Mouse (Mus musculus): Measurements from ENCODE around the gene Ndufb7. TPM values are rescaled to one million over a fixed set of nuclear protein-coding genes. Genes with fewer than 3 reads are reported as not detected.
"Not testable (repeated sequence)": the region's sequence is repeated elsewhere in the genome, so short reads cannot be mapped to it uniquely, and the experiment has no call there.

Ndufb7 gene
- total RNA-seq, 2 experiments from 2014 or later = 752 to 766 TPM

DNA sequence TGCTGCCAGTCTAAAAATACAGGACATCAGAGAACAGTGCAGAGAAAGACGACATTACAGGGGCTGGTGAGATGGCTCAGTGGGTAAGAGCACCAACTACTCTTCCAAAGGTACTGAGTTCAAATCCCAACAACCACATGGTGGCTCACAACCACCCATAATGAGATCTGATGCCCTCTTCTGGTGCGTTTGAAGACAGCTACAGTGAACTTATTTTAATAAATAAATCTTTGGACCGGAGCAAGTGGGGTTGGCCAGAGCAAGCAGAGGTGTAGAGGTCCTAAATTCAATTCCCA, 28.5 kb downstream of the Ndufb7 start:
- intact Hi-C loops (cut with DNase I); DNase-seq (ENCODE audit: low spot score): not testable (repeated sequence)

DNA sequence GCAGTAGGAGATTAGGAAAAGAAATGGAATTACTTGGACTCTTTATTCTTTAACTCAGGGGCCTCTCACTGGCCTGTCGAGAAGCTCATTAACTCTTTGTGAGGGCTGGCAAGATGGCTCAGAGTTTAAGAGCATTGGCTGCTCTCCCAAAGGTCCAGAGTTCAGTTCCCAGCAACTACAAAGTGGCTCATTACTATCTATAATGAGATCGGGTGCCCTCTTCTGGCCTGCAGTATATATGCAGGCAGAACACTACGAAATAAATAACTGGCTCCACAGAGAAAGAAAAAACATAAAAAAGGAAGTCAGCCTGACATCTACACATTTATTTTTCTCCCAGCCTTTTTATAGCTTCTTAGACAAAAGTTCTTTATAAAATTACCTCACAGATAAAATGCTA, 29.9 kb downstream of the Ndufb7 start:
- intact Hi-C loops (cut with DNase I) = loop anchor here (1.0 kb wide), 1 partner anchor 10 kb away; no protein-coding TSS in a partner anchor
- no peak for DNase-seq (ENCODE audit: low spot score)

DNA sequence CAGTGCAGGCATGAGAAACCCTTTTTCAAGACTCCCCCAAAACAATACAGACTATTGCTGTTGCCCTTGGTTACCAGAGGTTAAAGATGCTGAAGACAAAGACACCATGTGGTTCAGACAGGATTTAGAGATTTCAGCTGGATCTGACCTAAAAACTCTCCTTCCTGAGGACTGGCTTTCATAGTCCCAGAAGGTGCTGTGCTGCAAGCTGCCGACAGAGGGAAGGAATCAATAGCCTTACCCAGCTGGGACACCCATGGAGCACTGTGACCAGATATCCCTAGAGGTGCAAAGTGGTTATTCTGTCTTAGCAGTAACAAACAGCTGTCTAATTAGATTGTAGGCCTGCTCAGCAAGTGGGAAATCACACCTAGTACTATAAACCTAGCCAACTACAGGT, 31.7 kb downstream of the Ndufb7 start:
- intact Hi-C loops (cut with DNase I) = no loop called here
- no peak for DNase-seq (ENCODE audit: low spot score)

DNA sequence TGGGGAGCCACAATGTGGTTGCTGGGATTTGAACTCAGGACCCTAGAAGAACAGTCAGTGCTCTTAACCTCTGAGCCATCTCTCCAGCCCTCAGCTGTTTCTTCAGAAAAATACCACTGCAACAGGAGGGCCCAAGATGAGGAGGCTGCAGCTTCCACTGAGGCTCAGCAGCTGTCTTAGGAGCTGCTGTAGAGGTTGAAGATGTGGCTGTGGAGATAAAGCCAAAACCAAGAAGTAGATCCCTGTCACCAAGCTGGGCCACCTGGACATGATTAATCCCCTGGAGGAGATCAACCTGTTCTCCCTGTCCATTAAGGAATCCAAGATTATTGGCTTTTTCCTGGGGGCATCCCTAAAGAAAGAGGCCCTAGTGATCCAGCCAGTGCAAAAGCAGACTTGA, 33.3 kb downstream of the Ndufb7 start:
- intact Hi-C loops (cut with DNase I) = no loop called here
- DNase-seq (ENCODE audit: low spot score) = no peak

DNA sequence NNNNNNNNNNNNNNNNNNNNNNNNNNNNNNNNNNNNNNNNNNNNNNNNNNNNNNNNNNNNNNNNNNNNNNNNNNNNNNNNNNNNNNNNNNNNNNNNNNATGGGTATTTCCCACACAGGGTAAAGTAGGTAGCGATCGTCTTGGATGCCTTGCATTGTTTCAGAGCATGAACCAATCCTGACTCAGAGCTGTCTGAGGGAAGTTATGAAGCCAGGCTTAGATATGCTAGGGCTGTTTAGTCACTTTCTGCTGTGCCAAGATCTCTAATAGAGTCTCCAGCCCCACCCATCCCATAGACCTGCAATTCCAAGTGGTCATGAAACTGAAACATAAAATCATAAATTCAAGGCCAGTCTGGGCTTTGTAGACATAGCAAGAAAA, 36.2 kb downstream of the Ndufb7 start:
- DNase-seq (ENCODE audit: low spot score) = no peak
- intact Hi-C loops (cut with DNase I) = no loop called here

DNA sequence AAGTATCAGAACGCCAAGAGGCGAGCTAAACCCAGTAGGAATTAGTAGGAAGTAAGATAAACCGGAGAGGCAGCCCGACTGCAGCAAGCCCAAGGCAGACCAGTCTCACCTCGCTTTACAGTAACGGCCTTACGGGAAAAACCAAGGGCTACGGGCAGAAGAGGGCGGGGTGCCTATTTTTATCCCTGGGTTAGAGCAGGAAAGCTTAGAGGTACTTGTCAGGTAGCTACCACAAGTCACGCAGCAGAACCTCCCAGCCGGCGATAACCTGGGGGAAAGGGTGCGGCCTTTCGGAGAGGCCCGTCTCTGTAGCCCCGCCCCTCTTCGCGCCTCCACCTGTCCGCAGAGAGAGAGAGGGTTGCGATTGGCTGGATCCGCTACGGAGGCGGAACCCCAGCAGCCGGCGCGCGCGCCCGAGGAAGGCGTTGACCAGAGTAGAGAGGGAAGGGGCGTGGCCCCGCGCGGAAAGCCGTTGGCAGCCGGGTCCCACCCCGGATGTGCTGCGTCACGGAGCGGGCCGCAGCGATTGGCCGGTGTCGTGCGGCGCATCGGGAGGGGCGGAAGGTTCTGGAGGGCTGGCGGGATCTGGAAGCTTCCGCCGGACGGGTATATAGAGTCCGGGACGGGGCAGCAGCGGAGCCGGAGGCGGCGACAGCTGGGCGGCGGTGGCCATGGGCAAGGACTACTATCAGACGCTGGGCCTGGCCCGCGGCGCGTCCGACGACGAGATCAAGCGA, 41.4 kb downstream of the Ndufb7 start, which contains the start of the genes Tecr and Dnajb1:
TSS of gene Tecr (minus strand) at position 311 of the 737 bp plus-strand sequence.
TSS of gene Dnajb1 (plus strand) at position 533 of the 737 bp plus-strand sequence.
- peak; percentile 100 for DNase-seq (ENCODE audit: low spot score)
- intact Hi-C loops (cut with DNase I) = loop anchor here (2.0 to 5.0 kb wide), 3 partner anchors 15 to 1239 kb away; partner anchors contain the start of genes Calr and Ndufb7

DNA sequence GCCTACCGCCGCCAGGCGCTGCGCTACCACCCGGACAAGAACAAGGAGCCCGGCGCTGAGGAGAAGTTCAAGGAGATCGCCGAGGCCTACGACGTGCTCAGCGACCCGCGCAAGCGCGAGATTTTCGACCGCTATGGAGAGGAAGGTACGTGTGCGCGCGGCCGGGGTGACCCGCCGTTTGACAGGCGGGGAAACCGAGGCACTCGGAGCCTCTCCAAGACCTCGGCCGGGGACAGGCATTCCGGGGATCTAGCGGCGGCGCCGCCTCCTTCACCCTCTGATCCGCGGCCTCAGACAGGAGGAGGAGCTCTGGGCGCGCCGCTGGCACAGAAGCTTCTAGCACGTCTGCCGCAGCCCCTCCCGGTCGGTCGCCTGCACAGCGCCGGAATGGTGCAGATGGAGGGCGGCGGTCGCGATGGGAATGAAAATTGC, 41.9 kb downstream of the Ndufb7 start:
- peak; percentile 75 for DNase-seq (ENCODE audit: low spot score)
- intact Hi-C loops (cut with DNase I) = loop anchor here (2.0 to 5.0 kb wide), 3 partner anchors 14 to 1239 kb away; partner anchors contain the start of genes Calr and Ndufb7

DNA sequence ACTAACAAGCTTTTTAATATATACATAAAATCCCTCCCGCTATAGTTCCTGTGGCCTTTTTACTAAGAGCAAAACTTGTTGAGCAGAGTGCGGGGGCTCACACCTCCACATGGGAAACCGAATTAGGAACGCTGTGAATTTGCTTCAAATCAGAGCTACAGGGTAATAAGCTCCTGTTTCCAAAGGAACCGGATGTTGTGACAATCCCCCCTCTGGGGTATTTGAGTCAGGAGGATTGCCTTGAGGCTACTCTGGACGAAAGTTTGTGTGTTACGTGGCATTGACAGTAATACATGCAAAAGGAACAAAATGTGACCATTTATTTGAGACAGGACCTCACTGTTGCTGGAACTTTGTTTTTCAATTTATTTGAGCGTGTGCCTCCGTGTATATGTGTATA, 42.6 kb downstream of the Ndufb7 start:
- DNase-seq (ENCODE audit: low spot score) = no peak
- intact Hi-C loops (cut with DNase I) = loop anchor here (2.0 to 5.0 kb wide), 3 partner anchors 14 to 1238 kb away; partner anchors contain the start of genes Calr and Ndufb7

DNA sequence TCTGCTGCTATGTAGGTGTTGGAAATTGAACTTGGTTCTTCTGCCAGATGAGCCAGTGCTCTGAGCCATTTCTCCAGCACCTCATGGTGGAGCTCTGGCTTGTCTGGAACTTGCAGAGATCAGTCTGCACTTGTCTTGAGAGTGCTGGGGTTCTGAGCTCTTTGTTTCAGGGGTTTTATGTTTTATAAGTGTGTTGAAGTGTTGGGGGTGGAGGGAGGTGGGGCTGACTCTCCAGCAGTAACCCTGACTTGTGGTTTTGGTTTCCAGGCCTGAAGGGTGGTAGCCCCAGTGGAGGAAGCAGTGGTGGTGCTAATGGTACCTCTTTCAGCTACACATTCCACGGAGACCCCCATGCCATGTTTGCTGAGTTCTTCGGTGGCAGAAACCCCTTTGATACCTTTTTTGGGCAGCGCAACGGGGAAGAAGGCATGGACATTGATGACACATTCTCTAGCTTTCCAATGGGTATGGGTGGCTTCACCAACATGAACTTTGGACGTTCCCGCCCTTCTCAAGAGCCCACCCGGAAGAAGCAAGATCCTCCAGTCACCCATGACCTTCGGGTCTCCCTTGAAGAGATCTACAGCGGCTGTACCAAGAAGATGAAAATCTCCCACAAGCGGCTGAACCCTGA, 43.2 kb downstream of the Ndufb7 start:
- DNase-seq (ENCODE audit: low spot score) = no peak
- intact Hi-C loops (cut with DNase I) = loop anchor here (2.0 to 10.0 kb wide), 4 partner anchors 13 to 1238 kb away; partner anchors contain the start of genes Calr and Ndufb7

DNA sequence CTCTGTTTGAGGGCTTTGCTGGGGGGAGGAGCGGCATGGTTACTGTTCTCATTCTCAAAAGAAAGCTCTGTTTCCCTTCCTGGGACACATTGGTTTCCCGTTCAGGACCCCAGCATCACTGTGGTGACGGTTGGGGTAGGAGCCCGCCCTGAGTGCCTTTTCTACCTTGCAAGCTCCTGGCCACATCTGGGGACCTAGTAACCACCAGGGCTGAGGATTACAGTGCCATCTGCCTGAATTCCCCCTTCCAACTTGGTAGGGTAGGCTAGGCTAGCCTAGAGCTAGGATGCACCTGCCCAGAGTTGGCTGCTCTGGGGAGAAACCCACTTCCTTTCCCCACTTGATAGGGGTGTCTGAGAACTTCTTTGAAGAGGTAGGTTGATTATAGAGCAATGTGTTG, 45.5 kb downstream of the Ndufb7 start:
- intact Hi-C loops (cut with DNase I) = loop anchor here (10.0 kb wide), 1 partner anchor 167 kb away; no protein-coding TSS in a partner anchor
- no peak for DNase-seq (ENCODE audit: low spot score)

DNA sequence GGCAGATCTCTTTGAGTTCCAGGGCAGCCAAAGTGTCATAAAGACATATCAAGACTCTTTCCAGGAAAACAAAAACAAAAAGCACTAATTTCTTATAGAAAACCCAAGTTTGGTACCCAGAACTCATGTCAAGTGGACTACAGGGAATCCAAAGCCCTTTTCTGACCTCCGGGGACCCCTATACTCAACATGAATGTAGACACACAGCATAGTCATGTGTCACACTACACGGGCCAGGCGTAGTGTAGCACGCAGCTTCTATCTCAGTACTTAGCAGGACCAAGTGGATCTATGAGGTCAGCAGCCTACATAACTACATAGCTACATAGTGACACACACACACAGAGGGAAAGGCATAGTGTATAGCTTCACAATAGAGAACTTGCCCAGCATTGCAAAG, 47.2 kb downstream of the Ndufb7 start:
- intact Hi-C loops (cut with DNase I) = loop anchor here (10.0 kb wide), 1 partner anchor 169 kb away; no protein-coding TSS in a partner anchor
- DNase-seq (ENCODE audit: low spot score) = no peak

DNA sequence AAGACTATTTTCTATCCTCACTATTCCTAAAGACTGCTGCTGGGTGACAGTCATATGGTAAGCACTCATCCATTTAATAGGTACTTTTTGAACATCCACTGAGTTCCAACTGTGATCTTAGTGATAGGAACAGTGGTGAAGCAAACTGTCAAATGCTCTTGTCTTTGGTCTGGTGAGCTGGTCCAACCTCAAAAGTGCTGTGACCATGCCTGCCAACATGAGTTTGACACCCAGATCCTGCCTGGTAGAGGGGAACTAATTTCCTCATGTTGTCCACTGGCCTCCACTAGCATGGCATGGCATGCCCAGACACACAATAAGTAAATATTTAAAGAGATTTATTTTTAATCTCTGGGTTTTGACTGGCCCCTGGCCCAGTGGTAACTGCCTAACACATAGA, 50.2 kb downstream of the Ndufb7 start:
- intact Hi-C loops (cut with DNase I) = loop anchor here (10.0 kb wide), 1 partner anchor 172 kb away; no protein-coding TSS in a partner anchor
- DNase-seq (ENCODE audit: low spot score) = no peak

DNA sequence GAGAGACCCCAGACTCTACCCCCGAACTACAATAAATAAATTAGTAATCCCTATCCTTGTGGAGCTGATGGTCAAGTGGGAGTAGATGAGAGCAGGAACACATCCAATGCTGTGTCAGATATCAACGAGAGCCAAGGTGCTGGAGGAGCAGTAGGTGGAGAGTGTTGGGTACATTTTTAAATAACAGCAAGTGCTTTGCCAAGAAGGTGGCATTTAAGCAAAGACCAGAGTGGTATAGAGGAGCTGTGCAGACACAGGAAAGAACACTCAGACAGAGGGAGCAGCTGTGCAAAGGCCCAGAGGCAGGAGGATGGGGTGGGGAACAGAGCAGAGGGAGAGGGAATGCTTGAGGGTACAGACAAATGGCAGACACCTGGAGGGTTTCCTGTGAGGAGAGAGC, 50.6 kb downstream of the Ndufb7 start:
- intact Hi-C loops (cut with DNase I) = loop anchor here (10.0 kb wide), 1 partner anchor 172 kb away; no protein-coding TSS in a partner anchor
- no peak for DNase-seq (ENCODE audit: low spot score)

DNA sequence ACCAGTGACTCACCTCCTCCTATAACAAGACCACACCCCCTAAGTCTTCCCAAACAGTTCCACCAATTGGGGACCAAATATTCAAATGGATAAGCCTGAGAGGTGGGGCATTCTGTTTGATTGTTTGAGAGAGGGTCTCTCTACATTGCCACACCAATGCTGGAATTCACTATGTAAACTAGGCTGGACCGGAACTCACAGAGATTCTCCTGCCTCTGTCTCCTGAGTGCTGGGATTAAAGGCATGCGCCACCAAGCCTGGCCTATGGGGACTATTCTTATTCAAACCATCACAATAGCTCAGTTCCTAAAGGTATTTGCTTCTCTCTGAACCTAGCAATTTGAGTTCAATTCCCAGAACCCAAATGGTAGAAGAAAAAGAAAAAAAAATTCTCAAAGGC, 52.1 kb downstream of the Ndufb7 start:
- no peak for DNase-seq (ENCODE audit: low spot score)
- intact Hi-C loops (cut with DNase I) = loop anchor here (10.0 kb wide), 1 partner anchor 174 kb away; no protein-coding TSS in a partner anchor

DNA sequence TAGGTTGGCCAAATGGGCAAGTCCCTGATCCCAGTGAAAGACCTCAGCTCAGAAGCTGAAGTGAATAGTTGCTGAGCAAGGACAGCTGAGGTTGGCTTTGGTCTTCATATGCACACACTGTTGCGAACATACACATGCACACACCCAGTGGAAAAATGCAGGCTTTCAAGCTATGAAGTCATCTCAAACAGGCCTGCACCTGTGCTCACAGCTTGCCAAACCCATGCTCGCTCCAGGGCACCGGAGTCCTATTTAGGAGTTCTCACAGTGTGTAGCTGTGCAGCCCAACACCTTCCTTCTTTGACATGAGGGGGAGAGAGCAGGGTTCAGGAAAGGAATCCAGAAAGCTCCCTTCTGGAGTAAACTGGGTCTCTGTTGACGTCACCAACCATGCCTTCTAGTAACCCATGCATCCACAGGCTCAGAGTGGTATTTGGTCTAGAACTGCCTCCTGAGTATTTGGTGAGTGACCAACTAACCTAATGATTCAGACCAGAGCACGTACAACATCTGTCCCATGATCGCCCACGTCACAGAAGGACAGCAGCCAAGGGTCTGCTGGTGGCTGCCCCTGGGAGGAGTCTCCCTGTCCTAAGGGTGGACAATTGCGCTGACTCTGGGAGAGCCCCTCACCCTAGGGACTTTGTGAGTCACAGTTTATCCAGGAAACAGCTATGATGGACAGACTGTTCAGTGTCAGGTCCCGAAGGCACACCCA, 53.3 kb downstream of the Ndufb7 start:
- intact Hi-C loops (cut with DNase I) = loop anchor here (10.0 kb wide), 1 partner anchor 175 kb away; no protein-coding TSS in a partner anchor
- no peak for DNase-seq (ENCODE audit: low spot score)

Other genes with a start within 250 kb of the Ndufb7 start
- gene Elmod2, start 234.2 kb upstream of the Ndufb7 start, total RNA-seq (2021) = 10 to 100 TPM in 1 of 2 experiments, 1 to 10 TPM in 1; 9.0 to 10.1 TPM
- gene Mgat4d, start 218.2 kb upstream of the Ndufb7 start, total RNA-seq (2021) = not detected
- not detected for gene Clgn, start 176.8 kb upstream of the Ndufb7 start, total RNA-seq (2021)
- gene Scoc, start 108.3 kb upstream of the Ndufb7 start, total RNA-seq (2021) = 10 to 100 TPM; 45.3 to 48.1 TPM
- gene Olfr370, start 30.9 kb upstream of the Ndufb7 start, total RNA-seq (2021) = not detected
- gene Tecr, start 41.3 kb downstream of the Ndufb7 start, total RNA-seq (2021) = 100 to 1,000 TPM; 381 to 389 TPM
- gene Dnajb1, start 41.5 kb downstream of the Ndufb7 start, total RNA-seq (2021) = 10 to 100 TPM; 10.4 to 17.6 TPM
- gene Gipc1, start 86.0 kb downstream of the Ndufb7 start, total RNA-seq (2021) = 10 to 100 TPM; 27.3 to 29.9 TPM
- under 1 TPM; 0.25 to 0.34 TPM for gene Ptger1, start 100.0 kb downstream of the Ndufb7 start, total RNA-seq (2021)
- gene Pkn1, start 132.5 kb downstream of the Ndufb7 start, total RNA-seq (2021) = 10 to 100 TPM; 58.6 to 58.8 TPM
- 10 to 100 TPM; 20.0 to 21.6 TPM for gene Ddx39, start 148.5 kb downstream of the Ndufb7 start, total RNA-seq (2021)
- 10 to 100 TPM; 39.4 to 56.9 TPM for gene Adgre5, start 174.7 kb downstream of the Ndufb7 start, total RNA-seq (2021)